Mouse (Mus musculus): ENCODE data around the gene Klrb1.

The Klrb1 gene

GRCm38 (mm10) chr6:128733908-128734679 lies 11.2 kb upstream of the Klrb1 start:
- DNase-seq = no peak

GRCm38 (mm10) chr6:128732032-128732431 lies 9.2 kb upstream of the Klrb1 start:
- DNase-seq = no peak

GRCm38 (mm10) chr6:128701691-128702090 lies 21.2 kb downstream of the Klrb1 start:
- DNase-seq = no peak

- DNase-seq = no peak
These were observed 43.3 kb downstream of the Klrb1 start for GRCm38 (mm10) chr6:128679574-128679973.

GRCm38 (mm10) chr6:128669936-128670335 lies 52.9 kb downstream of the Klrb1 start:
- DNase-seq = no peak

GRCm38 (mm10) chr6:128662206-128662605 lies 60.7 kb downstream of the Klrb1 start, which contains the start of gene Clec2h:
Clec2h (plus strand) TSS chr6:128662385.
- no peak for DNase-seq

GRCm38 (mm10) chr6:128661249-128661648 lies 61.6 kb downstream of the Klrb1 start:
- DNase-seq = no peak

Measured in liver (tissue).